ENCODE assay signal across 12 mouse cellular contexts in genomic region chr4:151901422-151901821, GRCm38 (mm10). TPM values are rescaled to one million over a fixed set of nuclear protein-coding genes. Genes with fewer than 3 reads are reported as not detected.
DNase-seq lines count a peak whose midpoint lies in the region; ATAC-seq lines count a peak whose summit lies in the region.
"Had no signal": no experiment of that assay in that cellular context is flagged by ENCODE, and none has a peak within 500 bp of the region (broad histone marks: within the 10 kb centered on the region; RNA-seq: fewer than 3 reads in every experiment).

No protein-coding gene starts in this region.

- H3K4me3 ChIP-seq in kidney, embryonic 15.5 days (replicated peaks) = no peak overlapping the region
- no peak overlapping the region for H3K4me3 ChIP-seq in forebrain, embryonic 10.5 days
- H3K4me3 ChIP-seq: embryonic facial prominence, embryonic 13.5 days; heart, embryonic 13.5 days; limb, embryonic 13.5 days; myocyte had no signal

- H3K4me1 ChIP-seq in kidney, embryonic 15.5 days = 0 out of 2 replicates have a peak, but pooled peaks cover 4% of the 10 kb centered on the region
- peaks cover 11% of the 10 kb centered on the region for H3K4me1 ChIP-seq in forebrain, embryonic 10.5 days

- H3K9ac ChIP-seq in kidney, embryonic 15.5 days = no peak overlapping the region
- H3K9ac ChIP-seq: embryonic facial prominence, embryonic 13.5 days; heart, embryonic 13.5 days; limb, embryonic 13.5 days had no signal

- 62% methylated on average over 11 of the region's 11 CpGs for WGBS in kidney, embryonic 15.5 days
- WGBS in forebrain, embryonic 10.5 days = 72% methylated on average over 11 of the region's 11 CpGs

- DNase-seq in kidney, adult 18-20 months = peak; percentile 50
- peak; percentile 72 for DNase-seq in R1 (ENCODE audit: low read depth, low spot score)
- peak; percentile 17 for DNase-seq in lung, postnatal 14 days
- DNase-seq in retina, embryonic 14.5 days (ENCODE audit: low spot score) = no peak
- DNase-seq in thymus, postnatal 0 days (ENCODE audit: low spot score) = no peak
- no peak for DNase-seq in forebrain, embryonic 10.5 days (ENCODE audit: extremely low spot score, low spot score)

- no peak for ATAC-seq in kidney, embryonic 15.5 days (replicated peaks; ENCODE audit: low FRiP score)
- ATAC-seq in granulocyte monocyte progenitor cell, adult 5-6 weeks (replicated peaks; ENCODE audit: poor library complexity, severe bottlenecking) = peak; percentile 40; the same call in 1 of the 2 replicates

- no peak overlapping the region for H3K4me2 ChIP-seq in kidney, embryonic 15.5 days
- H3K4me2 ChIP-seq: embryonic facial prominence, embryonic 13.5 days; heart, embryonic 13.5 days; limb, embryonic 13.5 days had no signal

- H3K9me3 ChIP-seq in kidney, embryonic 15.5 days (replicated peaks) = no peaks in the 10 kb centered on the region
- 0 out of 2 replicates have a peak, but pooled peaks cover 4% of the 10 kb centered on the region for H3K9me3 ChIP-seq in forebrain, embryonic 10.5 days
- H3K9me3 ChIP-seq: heart, embryonic 13.5 days had no signal

- H3K27ac ChIP-seq in kidney, embryonic 15.5 days = no peak overlapping the region
- no peak overlapping the region for H3K27ac ChIP-seq in forebrain, embryonic 10.5 days
- H3K27ac ChIP-seq: embryonic facial prominence, embryonic 13.5 days; limb, embryonic 13.5 days had no signal

- H3K27me3 ChIP-seq in kidney, embryonic 15.5 days = 0 out of 2 replicates have a peak, but pooled peaks cover 2% of the 10 kb centered on the region
- peaks cover 10% of the 10 kb centered on the region; the same call in 1 of the 2 replicates for H3K27me3 ChIP-seq in forebrain, embryonic 10.5 days (ENCODE audit: poor library complexity, severe bottlenecking)

- H3K36me3 ChIP-seq in kidney, embryonic 15.5 days = no peaks in the 10 kb centered on the region
- no peaks in the 10 kb centered on the region for H3K36me3 ChIP-seq in forebrain, embryonic 10.5 days (replicated peaks)
- H3K36me3 ChIP-seq: embryonic facial prominence, embryonic 13.5 days; heart, embryonic 13.5 days; limb, embryonic 13.5 days had no signal

RNA-seq across cellular contexts. Expression of gene Dnajc11, which starts 32.1 kb away (rescaled TPM):
- 77.6 and 78.3 TPM in 2 replicates for polyA plus RNA-seq in kidney, embryonic 15.5 days (2015; fragmentation: Nextera tagmentation; extraction: Ambion mirVana)
- 73.5 and 77.5 TPM in 2 replicates for total RNA-seq in granulocyte monocyte progenitor cell, adult 5-6 weeks (2014; fragmentation: Nextera tagmentation)
- 57.8 and 71.2 TPM in 2 replicates for total RNA-seq in granulocyte monocyte progenitor cell, adult 5-6 weeks (2017)
- 47.2 and 48.3 TPM in 2 replicates for polyA plus RNA-seq in thymus, postnatal 0 days (2015; fragmentation: Nextera tagmentation; extraction: Ambion mirVana)
- polyA plus RNA-seq in forebrain, embryonic 10.5 days (2016; fragmentation: Nextera tagmentation; extraction: Ambion mirVana) = 113 and 114 TPM in 2 replicates

RNA-seq across cellular contexts. Expression of gene Camta1, which starts 39.7 kb away (rescaled TPM):
- 87.9 and 104 TPM in 2 replicates for polyA plus RNA-seq in kidney, embryonic 15.5 days (2015; fragmentation: Nextera tagmentation; extraction: Ambion mirVana)
- 35.5 and 75.7 TPM in 2 replicates for total RNA-seq in granulocyte monocyte progenitor cell, adult 5-6 weeks (2014; fragmentation: Nextera tagmentation)
- 18.5 and 31.9 TPM in 2 replicates for total RNA-seq in granulocyte monocyte progenitor cell, adult 5-6 weeks (2017)
- polyA plus RNA-seq in thymus, postnatal 0 days (2015; fragmentation: Nextera tagmentation; extraction: Ambion mirVana) = 104 and 122 TPM in 2 replicates
- polyA plus RNA-seq in forebrain, embryonic 10.5 days (2016; fragmentation: Nextera tagmentation; extraction: Ambion mirVana) = 122 and 131 TPM in 2 replicates

Comparison
In these comparisons a context has a peak if more than half of its experiments do, and no peak if none do; other contexts are left out.
1. DNase-seq: peak in kidney, adult 18-20 months (single experiment), R1 (single experiment) and lung, postnatal 14 days (single experiment); none in retina, embryonic 14.5 days (single experiment), thymus, postnatal 0 days (single experiment) and forebrain, embryonic 10.5 days (single experiment).